Mouse (Mus musculus) cerebellum, postnatal 14 days (tissue): ENCODE data around the gene Card6.
"Not testable (repeated sequence)": the region's sequence is repeated elsewhere in the genome, so short reads cannot be mapped to it uniquely, and the experiment has no call there.

ENCODE experiments used
- DNase-seq, 2 experiments: peaks; one replicate each; pipeline ENCODE4 v3.0.0; 2021; ENCODE audit warnings: mixed read lengths in 2 of 2

The Card6 gene

GRCm38 (mm10) chr15:5107686-5108654 is at the start of gene Card6:
Gene Card6 (minus strand): TSS chr15:5108539.
- DNase-seq = no peak

- DNase-seq = no peak
Observed at GRCm38 (mm10) chr15:5157386-5157785, 49.0 kb upstream of the Card6 start.

- DNase-seq = no peak
Observed at GRCm38 (mm10) chr15:5156355-5156754, 48.0 kb upstream of the Card6 start.

- DNase-seq = no peak
Observed at GRCm38 (mm10) chr15:5155093-5155492, 46.8 kb upstream of the Card6 start.

GRCm38 (mm10) chr15:5154621-5155020 is 46.3 kb upstream of the Card6 start:
- no peak for DNase-seq

GRCm38 (mm10) chr15:5152171-5152570 is 43.8 kb upstream of the Card6 start:
- no peak for DNase-seq

GRCm38 (mm10) chr15:5149187-5149586 is 40.8 kb upstream of the Card6 start:
- no peak for DNase-seq

GRCm38 (mm10) chr15:5145196-5145945 is 37.0 kb upstream of the Card6 start:
- no peak for DNase-seq

- peak; percentile 81 to 85 for DNase-seq
Observed at GRCm38 (mm10) chr15:5144021-5144778, 35.9 kb upstream of the Card6 start.

- DNase-seq = peak; percentile 85 to 86
Observed at GRCm38 (mm10) chr15:5143361-5144020, 35.2 kb upstream of the Card6 start, which contains the start of gene Prkaa1. Gene Prkaa1 (plus strand): TSS chr15:5143861.

GRCm38 (mm10) chr15:5142714-5143113 is 34.4 kb upstream of the Card6 start:
- no peak for DNase-seq

GRCm38 (mm10) chr15:5142047-5142446 is 33.7 kb upstream of the Card6 start:
- no peak for DNase-seq

GRCm38 (mm10) chr15:5140357-5140756 is 32.0 kb upstream of the Card6 start:
- no peak for DNase-seq

GRCm38 (mm10) chr15:5139863-5140262 is 31.5 kb upstream of the Card6 start:
- DNase-seq = no peak

- DNase-seq = no peak
Observed at GRCm38 (mm10) chr15:5139366-5139765, 31.0 kb upstream of the Card6 start.

GRCm38 (mm10) chr15:5138021-5138856 is 29.9 kb upstream of the Card6 start:
- DNase-seq = no peak

GRCm38 (mm10) chr15:5134945-5135483 is 26.7 kb upstream of the Card6 start:
- DNase-seq = no peak

GRCm38 (mm10) chr15:5134179-5134578 is 25.8 kb upstream of the Card6 start:
- no peak for DNase-seq

GRCm38 (mm10) chr15:5133301-5133700 is 25.0 kb upstream of the Card6 start:
- no peak for DNase-seq

GRCm38 (mm10) chr15:5130887-5131668 is 22.7 kb upstream of the Card6 start:
- not testable (repeated sequence) for DNase-seq
